Mouse (Mus musculus): Measurements from ENCODE around the gene Rrp1.

DNA sequence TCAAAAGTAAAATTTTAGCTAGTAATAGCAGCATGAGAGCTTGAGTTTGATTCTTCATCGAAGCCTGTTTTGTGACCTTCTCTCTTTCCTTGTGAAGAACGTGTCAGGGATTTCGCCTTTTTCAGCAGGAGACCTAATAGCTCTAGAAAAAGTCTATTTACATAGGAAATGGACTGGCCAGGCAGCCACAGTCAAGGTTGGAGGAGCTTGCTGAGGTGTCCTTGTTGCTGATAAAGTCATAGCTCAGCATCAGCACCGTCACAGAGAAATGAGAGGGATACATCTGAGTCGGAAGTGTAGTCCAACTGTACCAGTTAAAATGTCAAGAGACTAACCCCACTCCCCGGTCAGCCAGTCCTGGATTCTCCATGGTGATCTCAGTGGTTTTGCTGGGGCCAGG lies 47.3 kb downstream of the Rrp1 start:
- TF ChIP-seq HCFC1 (IDR thresholded peaks at IDR 0.05; ENCODE audit: borderline replicate concordance, insufficient read depth, low read length) (no peak), ZNF384 (IDR thresholded peaks at IDR 0.05; ENCODE audit: low read depth, low read length) (no peak)

Data from ES-E14 (cell line).